Mouse (Mus musculus) embryonic facial prominence, embryonic 12.5 days (tissue): ENCODE results near the gene Rasl2-9. TPM values are rescaled to one million over a fixed set of nuclear protein-coding genes. Genes with fewer than 3 reads are reported as not detected.
"Not testable (repeated sequence)": the region's sequence is repeated elsewhere in the genome, so short reads cannot be mapped to it uniquely, and the experiment has no call there.

Experiments
- ATAC-seq: fragments of 200-750 bp; cut with Nextera tagmentation; 2 replicates; pipeline ENCODE4 v1.8.0; 2017; ENCODE audit not compliant: insufficient number of reproducible peaks, insufficient read depth, low FRiP score, low TSS enrichment
- H3K27ac ChIP-seq: fragments of 300-500 bp; sonication (generic); 2 replicates; pipeline ENCODE4 v1.5.1; 2016; ENCODE audit warnings: mild to moderate bottlenecking
- H3K27me3 ChIP-seq: fragments of 300-500 bp; sonication (generic); 2 replicates; pipeline ENCODE4 v1.6.1; 2016; ENCODE audit warnings: mild to moderate bottlenecking, moderate library complexity
- H3K36me3 ChIP-seq: fragments of 300-500 bp; sonication (generic); 2 replicates; pipeline ENCODE4 v1.6.1; 2016; ENCODE audit warnings: mild to moderate bottlenecking
- H3K4me1 ChIP-seq: fragments of 300-500 bp; sonication (generic); 2 replicates; pipeline ENCODE4 v1.6.1; 2016
- H3K4me2 ChIP-seq: fragments of 300-500 bp; sonication (generic); replicated peaks from 2 replicates; pipeline ENCODE4 v1.6.1; 2016; ENCODE audit warnings: mild to moderate bottlenecking, moderate library complexity
- H3K4me3 ChIP-seq: fragments of 300-500 bp; sonication (generic); 2 replicates; pipeline ENCODE4 v1.5.1; 2016; ENCODE audit warnings: mild to moderate bottlenecking
- H3K9ac ChIP-seq: fragments of 300-500 bp; sonication (generic); 2 replicates; pipeline ENCODE4 v1.6.1; 2016; ENCODE audit warnings: mild to moderate bottlenecking, moderate library complexity
- H3K9me3 ChIP-seq: fragments of 300-500 bp; sonication (generic); 2 replicates; pipeline ENCODE4 v1.6.1; 2016; ENCODE audit warnings: mild to moderate bottlenecking, moderate library complexity
- WGBS: fragments of 180-500 bp; shearing (Covaris S2); methylation state at CpG from one replicate; pipeline ENCODE4 v1.1.7; 2016; 5-methylcytosine and 5-hydroxymethylcytosine counted together
- microRNA-seq: library from miRNA; unstranded; fragments of <30 nt; microRNA quantifications from one replicate; pipeline ENCODE4, GENCODE M21; 2017
- polyA plus RNA-seq: library from polyadenylated mRNA; unstranded; fragments of >200 nt; fragmentation: Nextera tagmentation; extraction: Ambion mirVana; gene quantifications from 2 replicates; pipeline ENCODE4 v1.2.1, GENCODE M21; 2016

Rasl2-9 gene
- polyA plus RNA-seq, 1 experiment from 2014 or later, result 0.22 TPM

DNA sequence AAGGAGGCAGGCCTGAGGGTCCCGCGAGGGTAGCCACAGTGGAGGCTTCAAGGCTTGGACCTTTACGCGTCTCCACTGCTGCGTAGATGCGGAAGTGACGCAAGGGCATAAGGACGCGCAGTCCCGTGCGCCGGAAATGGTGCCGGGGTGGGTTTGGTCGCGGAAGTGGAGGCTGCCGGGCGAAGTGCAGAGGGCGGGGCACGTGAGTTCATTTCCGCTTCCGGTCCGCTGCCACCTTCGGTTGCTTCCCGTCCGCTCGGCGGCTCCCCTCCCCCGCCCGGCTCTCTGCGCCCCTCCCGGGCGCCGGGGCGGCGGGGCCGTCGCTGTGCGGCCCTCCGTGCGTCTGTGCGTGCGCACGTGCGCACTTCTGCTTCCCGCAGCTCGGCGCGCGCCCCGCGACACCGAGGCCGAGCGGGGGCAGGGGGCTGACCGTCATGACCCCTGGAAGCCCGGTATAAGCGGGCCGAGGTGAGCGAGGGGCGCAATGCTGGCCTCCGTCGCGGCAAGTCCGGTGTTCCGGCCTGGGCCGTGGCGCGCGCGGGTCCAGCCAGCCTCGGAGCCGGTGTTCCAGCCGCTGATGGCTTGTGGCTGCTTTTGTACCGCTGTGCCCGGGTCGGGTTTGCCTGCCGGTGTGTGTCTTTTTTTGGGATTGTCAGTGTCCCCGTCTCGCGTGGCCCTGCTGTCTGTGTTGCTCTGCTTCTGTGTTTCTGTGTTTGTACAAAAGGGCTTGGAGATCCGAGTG, 45.6 kb downstream of the Rasl2-9 start, which contains the start of gene Epn1:
Epn1 (plus strand) TSS at position 226 of the 742 bp plus-strand sequence.
- Histone ChIP-seq H3K9me3 (no peaks in the 10 kb centered on the region), H3K4me3 (peak within 1 kb of the TSS; percentile 98), H3K36me3 (peaks cover 50% of the 10 kb centered on the region), H3K4me2 (peak within 1 kb of the TSS; percentile 82), H3K27me3 (no peaks in the 10 kb centered on the region), H3K27ac (peak within 1 kb of the TSS; percentile 94), H3K4me1 (peaks cover 7% of the 10 kb centered on the region), H3K9ac (peak within 1 kb of the TSS; percentile 99)
- ATAC-seq, result peak; percentile 96
- WGBS, result under 1% methylated on average over 67 of the region's 81 CpGs

DNA sequence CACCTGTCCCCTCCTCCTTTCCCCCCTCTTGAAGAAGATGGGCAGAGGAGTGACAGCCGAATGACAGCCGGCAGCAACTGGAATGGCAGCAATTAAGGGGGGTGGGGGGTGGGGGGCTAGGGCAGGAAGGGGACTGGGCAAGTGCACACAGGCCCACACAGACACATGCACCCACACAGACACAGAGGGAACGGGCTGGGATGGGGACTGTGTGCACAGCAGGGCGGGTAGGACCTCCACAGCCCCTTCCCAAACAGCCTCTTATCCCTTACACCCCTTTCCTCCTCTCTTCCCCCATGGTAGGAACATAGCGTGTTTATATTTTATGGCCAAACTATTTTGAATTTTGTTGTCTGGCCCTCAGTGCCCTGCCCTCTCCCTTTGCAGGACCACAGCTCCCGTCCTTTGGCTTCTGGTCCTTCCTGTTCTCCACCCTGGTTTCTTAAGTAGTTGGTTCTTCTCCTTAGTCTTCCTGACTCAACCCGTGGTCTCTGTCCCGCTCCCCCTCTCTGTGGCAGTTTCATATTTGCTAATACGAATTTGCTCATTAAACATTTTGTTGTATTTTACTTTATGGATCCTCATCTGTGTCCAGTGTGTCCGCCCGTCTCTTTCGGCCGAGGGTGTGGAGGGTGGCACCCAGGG, 46.3 kb downstream of the Rasl2-9 start:
- peak overlapping the region; percentile 98 for H3K4me3 ChIP-seq
- H3K9ac ChIP-seq, result peak overlapping the region; percentile 99
- H3K4me2 ChIP-seq, result peak overlapping the region; percentile 82
- H3K27ac ChIP-seq, result peak overlapping the region; percentile 94
- not testable (repeated sequence) for H3K27me3 ChIP-seq, H3K4me1 ChIP-seq, H3K9me3 ChIP-seq
- peaks cover 50% of the 10 kb centered on the region for H3K36me3 ChIP-seq
- ATAC-seq, result peak; percentile 37; the same call in 1 of the 2 replicates
- WGBS, result 45% methylated on average over 11 of the region's 13 CpGs

DNA sequence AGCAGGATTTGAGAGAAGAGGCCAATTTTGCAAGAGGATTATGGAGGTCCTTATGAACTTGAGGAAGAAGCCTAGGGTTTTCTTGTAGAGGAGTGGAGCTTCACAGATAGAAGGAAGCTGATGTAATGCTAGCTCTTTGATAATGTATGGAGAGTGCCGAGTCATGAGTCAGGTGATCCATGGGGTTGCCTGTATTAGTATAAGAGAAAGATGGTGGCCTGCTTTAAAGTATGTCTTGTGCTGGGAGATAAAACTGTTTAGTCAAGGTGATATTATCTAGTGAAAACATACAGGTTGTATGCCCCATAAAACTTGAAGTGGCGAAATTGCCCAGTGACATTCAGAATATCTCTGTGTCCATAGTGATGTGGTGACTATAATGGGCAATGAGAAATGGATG, 48.8 kb downstream of the Rasl2-9 start:
- Histone ChIP-seq H3K27me3 (no peaks in the 10 kb centered on the region), H3K9ac (no peak overlapping the region), H3K4me1 (peaks cover 7% of the 10 kb centered on the region), H3K4me2 (no peak overlapping the region), H3K4me3 (no peak overlapping the region), H3K36me3 (peaks cover 68% of the 10 kb centered on the region), H3K9me3 (no peaks in the 10 kb centered on the region), H3K27ac (no peak overlapping the region)
- WGBS, result 86% methylated on average over 2 of the region's 2 CpGs
- ATAC-seq, result no peak

DNA sequence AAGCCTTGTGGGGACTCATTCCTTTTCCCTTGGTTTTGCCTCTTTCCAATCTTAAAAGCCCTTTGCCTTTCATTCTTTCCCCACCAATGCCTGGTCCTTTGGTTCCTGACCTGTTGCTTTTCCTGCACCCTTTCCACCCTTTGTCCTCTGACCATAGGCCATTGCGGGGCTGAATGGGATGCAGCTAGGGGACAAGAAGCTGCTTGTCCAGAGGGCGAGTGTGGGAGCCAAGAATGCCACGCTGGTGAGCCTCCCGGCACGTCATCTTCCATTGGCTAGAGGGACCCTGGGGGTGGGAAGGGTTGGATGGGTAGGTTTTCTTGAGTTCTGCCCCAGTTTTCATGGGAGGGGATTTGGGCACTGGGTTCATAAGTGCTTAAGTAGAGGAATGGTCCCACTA, 50.8 kb downstream of the Rasl2-9 start:
- Histone ChIP-seq H3K36me3 (peaks cover 87% of the 10 kb centered on the region), H3K4me3 (no peak overlapping the region)

More for the DNA sequence above, 50.8 kb downstream of the Rasl2-9 start:
- H3K9me3 ChIP-seq, result no peaks in the 10 kb centered on the region
- H3K27ac ChIP-seq, result no peak overlapping the region
- no peak overlapping the region for H3K4me2 ChIP-seq
- no peak overlapping the region for H3K9ac ChIP-seq
- H3K4me1 ChIP-seq, result no peaks in the 10 kb centered on the region
- WGBS, result 91% methylated on average over 5 of the region's 5 CpGs
- no peaks in the 10 kb centered on the region for H3K27me3 ChIP-seq
- no peak for ATAC-seq

Small RNA genes within 50 kb of the gene (microRNA-seq; reads per million reads assigned to microRNA genes)
- gene Gm26217, result not detected

Other genes starting within 250 kb of the Rasl2-9 start
- gene Isoc2a, start 248.8 kb downstream of the Rasl2-9 start, polyA plus RNA-seq, result 0.74 and 0.93 TPM in 2 replicates
- gene Gm36210, start 219.4 kb downstream of the Rasl2-9 start, polyA plus RNA-seq, result not detected in 2 replicates
- 4.0 and 4.3 TPM in 2 replicates for gene Zfp628, start 210.7 kb downstream of the Rasl2-9 start, polyA plus RNA-seq
- gene Nat14, start 203.9 kb downstream of the Rasl2-9 start, polyA plus RNA-seq, result 5.4 and 7.7 TPM in 2 replicates
- 1.5 and 1.6 TPM in 2 replicates for gene Ssc5d, start 200.2 kb downstream of the Rasl2-9 start, polyA plus RNA-seq
- 0.20 and 0.32 TPM in 2 replicates for gene Sbk2, start 161.5 kb downstream of the Rasl2-9 start, polyA plus RNA-seq
- 0.06 TPM in 1 of 2 replicates, not detected in the other for gene Sbk3, start 154.8 kb downstream of the Rasl2-9 start, polyA plus RNA-seq
- gene Zfp579, start 129.8 kb downstream of the Rasl2-9 start, polyA plus RNA-seq, result 43.3 and 46.7 TPM in 2 replicates
- gene Zfp524, start 111.5 kb downstream of the Rasl2-9 start, polyA plus RNA-seq, result 9.3 and 10.6 TPM in 2 replicates
- 58.9 and 59.3 TPM in 2 replicates for gene Fiz1, start 111.3 kb downstream of the Rasl2-9 start, polyA plus RNA-seq
- gene Gm44973, start 110.5 kb downstream of the Rasl2-9 start, polyA plus RNA-seq, result not detected in 2 replicates
- gene Zfp865, start 105.6 kb downstream of the Rasl2-9 start, polyA plus RNA-seq, result 8.2 TPM in 2 replicates
- gene Ccdc106, start 105.4 kb downstream of the Rasl2-9 start, polyA plus RNA-seq, result 35.5 and 38.4 TPM in 2 replicates
- gene 4632433K11Rik, start 91.8 kb downstream of the Rasl2-9 start, polyA plus RNA-seq, result not detected in 2 replicates
- gene Zfp784, start 87.5 kb downstream of the Rasl2-9 start, polyA plus RNA-seq, result 5.4 and 5.7 TPM in 2 replicates
- gene Zfp580, start 74.4 kb downstream of the Rasl2-9 start, polyA plus RNA-seq, result 36.4 and 41.8 TPM in 2 replicates
- 159 and 161 TPM in 2 replicates for gene U2af2, start 63.8 kb downstream of the Rasl2-9 start, polyA plus RNA-seq
- gene Epn1, start 45.7 kb downstream of the Rasl2-9 start, polyA plus RNA-seq, result 66.0 and 67.2 TPM in 2 replicates
- not detected in 2 replicates for gene Rfpl4, start 9.0 kb downstream of the Rasl2-9 start, polyA plus RNA-seq
- gene Vmn1r55, start 23.7 kb upstream of the Rasl2-9 start, polyA plus RNA-seq, result not detected in 2 replicates
- gene Vmn1r56, start 70.8 kb upstream of the Rasl2-9 start, polyA plus RNA-seq, result not detected in 2 replicates
- not detected in 2 replicates for gene Vmn1r57, start 92.5 kb upstream of the Rasl2-9 start, polyA plus RNA-seq
- not detected in 2 replicates for gene Gm5065, start 224.6 kb upstream of the Rasl2-9 start, polyA plus RNA-seq
- not detected in 2 replicates for gene Nlrp2, start 225.1 kb upstream of the Rasl2-9 start, polyA plus RNA-seq